Mouse (Mus musculus) heart, adult 2 months (tissue): ENCODE measurements around the gene Kdm4b.

ENCODE experiments used
- CTCF ChIP-seq: fragments of 200-600 bp; IDR thresholded peaks from 2 replicates; pipeline ENCODE4 v1.8.1; 2022; ENCODE audit warnings: antibody characterized with exemption, mild to moderate bottlenecking, moderate library complexity
- EP300 ChIP-seq: fragments of 200-500 bp; IDR thresholded peaks from 2 replicates; pipeline ENCODE4 v1.6.1; 2011; ENCODE audit warnings: low read depth, low read length, control low read depth; ENCODE audit not compliant: insufficient read depth
- POLR2A ChIP-seq: fragments of 200-500 bp; IDR thresholded peaks from 2 replicates; pipeline ENCODE4 v1.6.1; 2011; ENCODE audit warnings: mild to moderate bottlenecking, low read depth, low read length, control low read depth; ENCODE audit not compliant: insufficient read depth

DNA sequence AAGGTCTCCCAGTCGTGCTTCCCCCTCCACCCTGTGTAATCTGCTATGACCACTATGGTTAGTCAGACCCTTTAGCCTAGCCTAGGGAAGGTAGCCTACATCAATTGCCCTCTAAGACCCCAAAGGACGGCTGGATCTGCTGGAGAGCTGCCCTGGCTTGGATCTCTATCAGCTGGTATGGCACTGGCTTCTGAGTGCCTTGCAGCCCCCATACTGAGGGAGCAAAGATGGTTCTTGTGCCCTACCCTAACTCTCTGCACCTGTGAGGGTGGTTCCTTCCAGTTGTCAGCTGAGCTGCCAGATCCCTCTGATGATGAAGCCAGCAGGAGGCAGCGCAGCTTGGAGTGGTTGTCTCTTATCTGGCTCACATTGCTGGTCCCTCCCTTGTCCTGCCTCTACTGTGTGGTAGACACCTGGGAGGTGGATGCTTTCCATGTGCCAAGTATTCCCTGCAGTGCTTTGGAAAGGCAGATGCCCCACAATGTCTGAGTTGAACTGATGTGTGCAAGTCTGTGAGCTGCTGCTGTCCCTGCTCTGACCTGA lies 33.4 kb downstream of the Kdm4b start:
- TF ChIP-seq CTCF (no peak), POLR2A (no peak), EP300 (no peak)
